Mouse (Mus musculus): ENCODE results near the gene Pax3.

Gene Pax3

GRCm38 (mm10) chr1:78172334-78172733 is 24.6 kb downstream of the Pax3 start:
- no peak for DNase-seq (ENCODE audit: low spot score)

- no peak for DNase-seq (ENCODE audit: low spot score)
Measured at GRCm38 (mm10) chr1:78171671-78172070, 25.3 kb downstream of the Pax3 start.

- no peak for DNase-seq (ENCODE audit: low spot score)
Measured at GRCm38 (mm10) chr1:78170771-78171170, 26.2 kb downstream of the Pax3 start.

GRCm38 (mm10) chr1:78168796-78169195 is 28.1 kb downstream of the Pax3 start:
- no peak for DNase-seq (ENCODE audit: low spot score)

GRCm38 (mm10) chr1:78167577-78168286 is 29.2 kb downstream of the Pax3 start:
- DNase-seq (ENCODE audit: low spot score): no peak

GRCm38 (mm10) chr1:78161745-78162144 is 35.2 kb downstream of the Pax3 start:
- no peak for DNase-seq (ENCODE audit: low spot score)

GRCm38 (mm10) chr1:78157930-78158329 is 39.0 kb downstream of the Pax3 start:
- no peak for DNase-seq (ENCODE audit: low spot score)

GRCm38 (mm10) chr1:78155796-78156195 is 41.1 kb downstream of the Pax3 start:
- DNase-seq (ENCODE audit: low spot score): no peak

GRCm38 (mm10) chr1:78148011-78148623 is 48.8 kb downstream of the Pax3 start:
- DNase-seq (ENCODE audit: low spot score): no peak

- DNase-seq (ENCODE audit: low spot score): no peak
Measured at GRCm38 (mm10) chr1:78143403-78143802, 53.5 kb downstream of the Pax3 start.

GRCm38 (mm10) chr1:78142912-78143311 is 54.0 kb downstream of the Pax3 start:
- DNase-seq (ENCODE audit: low spot score): no peak

- no peak for DNase-seq (ENCODE audit: low spot score)
Measured at GRCm38 (mm10) chr1:78141741-78142501, 55.0 kb downstream of the Pax3 start.

- no peak for DNase-seq (ENCODE audit: low spot score)
Measured at GRCm38 (mm10) chr1:78141314-78141713, 55.6 kb downstream of the Pax3 start.

- no peak for DNase-seq (ENCODE audit: low spot score)
Measured at GRCm38 (mm10) chr1:78140505-78141303, 56.2 kb downstream of the Pax3 start.

- DNase-seq (ENCODE audit: low spot score): no peak
Measured at GRCm38 (mm10) chr1:78139287-78139686, 57.6 kb downstream of the Pax3 start.

GRCm38 (mm10) chr1:78129267-78129666 is 67.7 kb downstream of the Pax3 start:
- no peak for DNase-seq (ENCODE audit: low spot score)

GRCm38 (mm10) chr1:78119899-78120560 is 76.9 kb downstream of the Pax3 start:
- DNase-seq (ENCODE audit: low spot score): no peak

GRCm38 (mm10) chr1:78116046-78116445 is 80.9 kb downstream of the Pax3 start:
- DNase-seq (ENCODE audit: low spot score): no peak

GRCm38 (mm10) chr1:78110311-78110710 is 86.6 kb downstream of the Pax3 start:
- DNase-seq (ENCODE audit: low spot score): no peak

- no peak for DNase-seq (ENCODE audit: low spot score)
Measured at GRCm38 (mm10) chr1:78103511-78103910, 93.4 kb downstream of the Pax3 start.

GRCm38 (mm10) chr1:78093619-78094018 is 103.3 kb downstream of the Pax3 start:
- no peak for DNase-seq (ENCODE audit: low spot score)

GRCm38 (mm10) chr1:78088646-78089045 is 108.3 kb downstream of the Pax3 start:
- DNase-seq (ENCODE audit: low spot score): no peak

All from left cerebral cortex, adult 11 months (tissue).